In genomic region chr17:34949553-34949969, GRCm38 (mm10) we compare ENCODE assay signal across 11 mouse cellular contexts. TPM values are rescaled to one million over a fixed set of nuclear protein-coding genes. Genes with fewer than 3 reads are reported as not detected.
A peak's percentile ranks its signal among the peaks of the same experiment; 100 is the strongest.
DNase-seq lines count a peak whose midpoint lies in the region; ATAC-seq and TF ChIP-seq lines count a peak whose summit lies in the region.
"Had no signal": no experiment of that assay in that cellular context is flagged by ENCODE, and none has a peak within 500 bp of the region (broad histone marks: within the 10 kb centered on the region; RNA-seq: fewer than 3 reads in every experiment).

No protein-coding gene starts in this region.

- peaks cover 22% of the 10 kb centered on the region for H3K36me3 ChIP-seq in kidney, embryonic 15.5 days
- H3K36me3 ChIP-seq in embryonic facial prominence, embryonic 12.5 days: peaks cover 18% of the 10 kb centered on the region
- H3K36me3 ChIP-seq in liver, embryonic 14.5 days (replicated peaks; ENCODE audit: control insufficient read depth, insufficient read depth, low read depth): peaks cover 20% of the 10 kb centered on the region

- DNase-seq in kidney, adult 9 months: no peak
- DNase-seq in ES-CJ7 (ENCODE audit: low read depth, low spot score): peak; percentile 85
- no peak for DNase-seq in liver, embryonic 14.5 days (ENCODE audit: low read depth in 3 of 3, low spot score in 3 of 3)
- DNase-seq in layer of hippocampus, postnatal 10 days (ENCODE audit: low spot score in 2 of 2): no peak
- no peak for DNase-seq in left cerebral cortex, adult 9 months (ENCODE audit: low spot score in 2 of 2)
- DNase-seq: kidney, postnatal 36 days had no signal

- no peaks in the 10 kb centered on the region for H3K27me3 ChIP-seq in kidney, embryonic 15.5 days
- H3K27me3 ChIP-seq in embryonic facial prominence, embryonic 12.5 days: no peaks in the 10 kb centered on the region
- no peaks in the 10 kb centered on the region for H3K27me3 ChIP-seq in liver, embryonic 14.5 days (ENCODE audit: control insufficient read depth, insufficient read depth, low read length)

- ATAC-seq in kidney, embryonic 15.5 days (replicated peaks; ENCODE audit: low FRiP score): no peak
- no peak for ATAC-seq in embryonic facial prominence, embryonic 12.5 days (ENCODE audit: insufficient number of reproducible peaks, insufficient read depth, low FRiP score, low TSS enrichment)
- peak; percentile 47 for ATAC-seq in liver, embryonic 14.5 days (ENCODE audit: insufficient read depth)
- ATAC-seq in activated CD4-positive, CD25-positive, alpha-beta regulatory T cell, adult 4 months: no peak

- no peak for TF ChIP-seq CTCF in liver, embryonic 14.5 days (IDR thresholded peaks at IDR 0.05; ENCODE audit: low read depth)

- H3K4me2 ChIP-seq in kidney, embryonic 15.5 days: no peak overlapping the region
- H3K4me2 ChIP-seq in embryonic facial prominence, embryonic 12.5 days (replicated peaks): no peak overlapping the region
- H3K4me2 ChIP-seq in liver, embryonic 14.5 days (ENCODE audit: low read depth): no peak overlapping the region

- TF ChIP-seq EP300 in liver, embryonic 14.5 days (IDR thresholded peaks at IDR 0.05; ENCODE audit: low read depth): no peak

- H3K27ac ChIP-seq in kidney, embryonic 15.5 days: peak overlapping the region; percentile 93
- 0 out of 2 replicates have a peak overlapping the region, but pooled peaks have one; percentile 50 for H3K27ac ChIP-seq in embryonic facial prominence, embryonic 12.5 days
- H3K27ac ChIP-seq in liver, embryonic 14.5 days: peak overlapping the region; percentile 81; the same call in 1 of the 2 replicates

- no peak overlapping the region for H3K4me3 ChIP-seq in kidney, embryonic 15.5 days (replicated peaks)
- H3K4me3 ChIP-seq in embryonic facial prominence, embryonic 12.5 days: 0 out of 2 replicates have a peak overlapping the region, but pooled peaks have one; percentile 2
- H3K4me3 ChIP-seq in liver, embryonic 14.5 days (ENCODE audit: insufficient read depth in 1 of 2, low read depth in 2 of 2, low read length in 2 of 2): peak overlapping the region in 1 of 2 experiments; percentile 2; a peak in 1 of 4 replicates
- H3K4me3 ChIP-seq: erythroblast, embryonic 14.5 days had no signal

- H3K9ac ChIP-seq in kidney, embryonic 15.5 days: no peak overlapping the region
- H3K9ac ChIP-seq in embryonic facial prominence, embryonic 12.5 days: no peak overlapping the region
- H3K9ac ChIP-seq in liver, embryonic 14.5 days (replicated peaks): 0 out of 2 replicates have a peak overlapping the region, but pooled peaks have one; percentile 13

- WGBS in kidney, embryonic 15.5 days: 48% methylated on average over 4 of the region's 4 CpGs
- 31% methylated on average over 4 of the region's 4 CpGs for WGBS in embryonic facial prominence, embryonic 12.5 days
- 16% methylated on average over 4 of the region's 4 CpGs for WGBS in liver, embryonic 14.5 days (ENCODE audit: insufficient replicate concordance)

- no peaks in the 10 kb centered on the region for H3K9me3 ChIP-seq in kidney, embryonic 15.5 days (replicated peaks)
- H3K9me3 ChIP-seq in embryonic facial prominence, embryonic 12.5 days: no peaks in the 10 kb centered on the region
- no peaks in the 10 kb centered on the region for H3K9me3 ChIP-seq in liver, embryonic 14.5 days (ENCODE audit: control insufficient read depth, low read length)

- H3K4me1 ChIP-seq in kidney, embryonic 15.5 days: peaks cover 20% of the 10 kb centered on the region
- H3K4me1 ChIP-seq in embryonic facial prominence, embryonic 12.5 days: peaks cover 9% of the 10 kb centered on the region
- peaks cover 0 to 7% of the 10 kb centered on the region in 2 experiments for H3K4me1 ChIP-seq in liver, embryonic 14.5 days (replicated peaks; ENCODE audit: control insufficient read depth in 2 of 2, insufficient read depth in 2 of 2, low read length in 1 of 2)

RNA-seq across cellular contexts. Expression of gene Hspa1b, which starts 9.5 kb away (rescaled TPM):
- polyA plus RNA-seq in kidney, embryonic 15.5 days (2015; fragmentation: Nextera tagmentation; extraction: Ambion mirVana): 0.49 and 0.53 TPM in 2 replicates
- 0.33 and 0.36 TPM in 2 replicates for polyA plus RNA-seq in embryonic facial prominence, embryonic 12.5 days (2016; fragmentation: Nextera tagmentation; extraction: Ambion mirVana)
- polyA plus RNA-seq in liver, embryonic 14.5 days (2012; rRNA removed): 1.5 and 3.5 TPM in 2 replicates
- polyA plus RNA-seq in liver, embryonic 14.5 days (2014; fragmentation: Nextera tagmentation; extraction: Ambion mirVana): not detected in 2 replicates
- total RNA-seq in layer of hippocampus, postnatal 10 days (2021): 1 to 10 TPM; 4.3 to 5.3 TPM
- polyA plus RNA-seq in activated CD4-positive, CD25-positive, alpha-beta regulatory T cell, adult 4 months (2017; shearing (Covaris generic)): 1 to 10 TPM in 1 of 2 experiments, not detected in 1; 7.0 TPM

RNA-seq across cellular contexts. Expression of gene Neu1, which starts 18.5 kb away (rescaled TPM):
- 33.7 and 37.0 TPM in 2 replicates for polyA plus RNA-seq in kidney, embryonic 15.5 days (2015; fragmentation: Nextera tagmentation; extraction: Ambion mirVana)
- 19.2 and 20.8 TPM in 2 replicates for polyA plus RNA-seq in embryonic facial prominence, embryonic 12.5 days (2016; fragmentation: Nextera tagmentation; extraction: Ambion mirVana)
- 9.7 and 11.0 TPM in 2 replicates for polyA plus RNA-seq in liver, embryonic 14.5 days (2012; rRNA removed)
- 10.1 and 10.4 TPM in 2 replicates for polyA plus RNA-seq in liver, embryonic 14.5 days (2014; fragmentation: Nextera tagmentation; extraction: Ambion mirVana)
- total RNA-seq in layer of hippocampus, postnatal 10 days (2021): 10 to 100 TPM; 23.6 to 24.4 TPM
- 10 to 100 TPM; 18.6 to 19.9 TPM for polyA plus RNA-seq in activated CD4-positive, CD25-positive, alpha-beta regulatory T cell, adult 4 months (2017; shearing (Covaris generic))

RNA-seq across cellular contexts. Expression of gene Gm20481, which starts 20.2 kb away (rescaled TPM):
- polyA plus RNA-seq in kidney, embryonic 15.5 days (2015; fragmentation: Nextera tagmentation; extraction: Ambion mirVana): not detected in 2 replicates
- polyA plus RNA-seq in embryonic facial prominence, embryonic 12.5 days (2016; fragmentation: Nextera tagmentation; extraction: Ambion mirVana): not detected in 2 replicates
- not detected in 2 replicates for polyA plus RNA-seq in liver, embryonic 14.5 days (2012; rRNA removed)
- not detected in 2 replicates for polyA plus RNA-seq in liver, embryonic 14.5 days (2014; fragmentation: Nextera tagmentation; extraction: Ambion mirVana)
- total RNA-seq in layer of hippocampus, postnatal 10 days (2021): not detected
- polyA plus RNA-seq in activated CD4-positive, CD25-positive, alpha-beta regulatory T cell, adult 4 months (2017; shearing (Covaris generic)): not detected
- total RNA-seq: liver, adult 2 months had no signal
- polyA plus RNA-seq: erythroblast, embryonic 14.5 days; liver, adult 2 months had no signal

RNA-seq across cellular contexts. Expression of gene Hspa1a, which starts 22.4 kb away (rescaled TPM):
- 7.8 and 8.4 TPM in 2 replicates for polyA plus RNA-seq in kidney, embryonic 15.5 days (2015; fragmentation: Nextera tagmentation; extraction: Ambion mirVana)
- polyA plus RNA-seq in embryonic facial prominence, embryonic 12.5 days (2016; fragmentation: Nextera tagmentation; extraction: Ambion mirVana): 4.2 and 4.9 TPM in 2 replicates
- 0.90 and 2.5 TPM in 2 replicates for polyA plus RNA-seq in liver, embryonic 14.5 days (2012; rRNA removed)
- 0.38 and 0.41 TPM in 2 replicates for polyA plus RNA-seq in liver, embryonic 14.5 days (2014; fragmentation: Nextera tagmentation; extraction: Ambion mirVana)
- 1 to 10 TPM; 6.8 to 8.7 TPM for total RNA-seq in layer of hippocampus, postnatal 10 days (2021)
- 1 to 10 TPM in 1 of 2 experiments, under 1 TPM in 1; 0.17 to 5.1 TPM for polyA plus RNA-seq in activated CD4-positive, CD25-positive, alpha-beta regulatory T cell, adult 4 months (2017; shearing (Covaris generic))

RNA-seq across cellular contexts. Expression of gene Hspa1l, which starts 22.9 kb away (rescaled TPM):
- 0.81 and 1.6 TPM in 2 replicates for polyA plus RNA-seq in kidney, embryonic 15.5 days (2015; fragmentation: Nextera tagmentation; extraction: Ambion mirVana)
- polyA plus RNA-seq in embryonic facial prominence, embryonic 12.5 days (2016; fragmentation: Nextera tagmentation; extraction: Ambion mirVana): 0.84 and 0.99 TPM in 2 replicates
- polyA plus RNA-seq in liver, embryonic 14.5 days (2012; rRNA removed): 0.02 TPM in 1 of 2 replicates, not detected in the other
- 0.19 and 0.25 TPM in 2 replicates for polyA plus RNA-seq in liver, embryonic 14.5 days (2014; fragmentation: Nextera tagmentation; extraction: Ambion mirVana)
- total RNA-seq in layer of hippocampus, postnatal 10 days (2021): under 1 TPM; 0.30 to 0.38 TPM
- polyA plus RNA-seq in activated CD4-positive, CD25-positive, alpha-beta regulatory T cell, adult 4 months (2017; shearing (Covaris generic)): under 1 TPM in 1 of 2 experiments, not detected in 1; 0.46 TPM
- polyA plus RNA-seq: liver, adult 2 months had no signal
